Mouse (Mus musculus) telencephalon, adult 2 months (tissue): ENCODE data around the gene Trip12.
A peak's percentile ranks its signal among the peaks of the same experiment; 100 is the strongest.

Experiments used
- DNase-seq: peaks from one replicate; pipeline ENCODE4 v3.0.0-alpha.2; 2011; ENCODE audit warnings: low read depth, low spot score

Gene Trip12

DNA sequence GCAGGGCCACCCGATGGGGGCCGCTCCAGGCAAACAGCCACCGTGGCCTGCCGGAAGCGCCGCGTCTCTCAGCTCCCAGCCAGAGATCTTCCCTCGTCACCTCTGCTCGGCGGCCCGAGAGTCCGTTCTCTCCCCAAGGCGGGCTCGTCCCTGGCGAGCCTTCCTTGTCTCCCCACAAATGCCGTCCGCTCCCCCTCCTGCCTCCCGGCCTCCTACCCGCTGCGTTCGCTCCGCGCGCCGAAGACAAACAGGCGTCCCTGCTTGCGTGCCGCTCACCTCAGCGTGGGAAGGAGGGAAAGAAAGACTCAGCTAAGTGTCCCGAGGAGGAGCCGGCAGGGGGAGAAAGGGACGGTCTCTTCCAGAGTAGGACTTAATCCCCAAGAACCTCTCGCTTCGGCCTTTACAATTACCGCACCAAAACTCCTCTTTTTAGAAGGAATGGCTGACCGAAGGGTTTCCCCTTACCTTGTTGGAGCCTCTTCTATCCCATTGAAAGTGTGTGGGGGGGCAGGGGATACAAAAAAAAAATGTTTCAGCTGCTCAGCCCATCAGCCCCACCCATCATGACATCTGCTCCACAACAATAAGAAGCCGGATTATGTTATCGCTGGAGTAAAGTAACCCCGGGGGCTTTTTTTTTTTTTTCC is at the start of gene Trip12:
TSS of gene Trip12 (minus strand) at position 499 of the 647 bp plus-strand sequence.
- peak; percentile 26 for DNase-seq

DNA sequence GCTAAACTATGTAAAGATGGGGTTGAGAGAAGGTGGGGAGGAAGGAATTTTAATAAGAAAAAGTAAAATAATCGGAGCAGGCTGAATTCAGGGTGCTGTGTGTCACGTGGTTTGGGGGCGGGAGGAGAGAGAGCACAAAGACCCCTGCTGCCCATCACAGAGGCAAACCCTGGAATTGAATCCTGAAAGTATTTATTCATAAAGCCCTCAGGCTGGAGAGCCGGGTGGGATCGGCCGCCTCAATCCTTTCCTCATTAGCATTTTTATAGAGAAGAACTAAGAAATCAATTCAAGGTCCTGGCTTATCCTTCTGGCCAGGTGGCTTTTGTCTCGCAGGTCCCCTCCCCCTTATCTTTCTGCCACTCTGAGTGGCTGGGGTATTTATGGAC is 49.7 kb upstream of the Trip12 start:
- DNase-seq, result no peak

- no peak for DNase-seq
Observed at GRCm38 (mm10) chr1:84889330-84890004, 49.2 kb upstream of the Trip12 start.

DNA sequence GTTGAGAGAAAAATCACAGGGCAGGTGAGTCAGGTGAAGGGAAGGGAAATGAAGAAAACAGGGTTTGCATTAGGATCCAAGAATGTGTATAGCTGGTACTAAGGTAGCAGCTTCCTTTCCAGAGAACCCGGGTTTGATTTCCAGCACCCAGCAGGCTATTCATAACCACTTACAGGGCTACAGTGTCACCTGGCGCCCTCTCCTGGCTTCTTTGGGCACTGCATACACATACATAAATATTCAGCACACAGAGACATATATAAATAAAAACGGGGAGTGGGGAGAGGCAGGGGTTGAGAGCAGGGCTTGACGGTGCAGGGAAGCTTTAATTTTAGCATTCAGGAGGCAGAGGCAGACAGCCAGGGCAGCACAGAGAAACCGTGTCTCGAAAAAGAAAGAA is 45.6 kb upstream of the Trip12 start:
- DNase-seq, result no peak

- no peak for DNase-seq
Observed at GRCm38 (mm10) chr1:84885174-84885573, 44.9 kb upstream of the Trip12 start.

- no peak for DNase-seq
Observed at GRCm38 (mm10) chr1:84883889-84884288, 43.6 kb upstream of the Trip12 start.

DNA sequence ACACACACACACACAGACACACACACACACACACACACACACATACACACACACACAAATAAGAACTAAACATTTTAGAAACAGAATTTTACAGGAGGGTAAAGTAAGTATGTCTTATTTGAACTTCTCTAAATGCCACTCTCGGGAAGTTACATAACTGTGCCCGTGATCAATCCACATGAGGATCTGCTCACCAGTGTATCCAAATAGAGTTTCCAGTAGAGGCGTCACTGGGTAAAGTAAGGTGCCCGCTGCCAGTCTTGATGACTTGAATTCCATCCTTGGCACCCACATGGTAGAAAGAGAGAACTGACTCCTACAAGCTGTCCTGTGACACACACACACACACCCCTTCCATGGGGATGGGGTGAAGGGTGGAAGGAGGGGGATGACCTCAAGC is 42.6 kb upstream of the Trip12 start:
- peak; percentile 19 for DNase-seq

GRCm38 (mm10) chr1:84882066-84882532 is 41.8 kb upstream of the Trip12 start:
- no peak for DNase-seq

DNA sequence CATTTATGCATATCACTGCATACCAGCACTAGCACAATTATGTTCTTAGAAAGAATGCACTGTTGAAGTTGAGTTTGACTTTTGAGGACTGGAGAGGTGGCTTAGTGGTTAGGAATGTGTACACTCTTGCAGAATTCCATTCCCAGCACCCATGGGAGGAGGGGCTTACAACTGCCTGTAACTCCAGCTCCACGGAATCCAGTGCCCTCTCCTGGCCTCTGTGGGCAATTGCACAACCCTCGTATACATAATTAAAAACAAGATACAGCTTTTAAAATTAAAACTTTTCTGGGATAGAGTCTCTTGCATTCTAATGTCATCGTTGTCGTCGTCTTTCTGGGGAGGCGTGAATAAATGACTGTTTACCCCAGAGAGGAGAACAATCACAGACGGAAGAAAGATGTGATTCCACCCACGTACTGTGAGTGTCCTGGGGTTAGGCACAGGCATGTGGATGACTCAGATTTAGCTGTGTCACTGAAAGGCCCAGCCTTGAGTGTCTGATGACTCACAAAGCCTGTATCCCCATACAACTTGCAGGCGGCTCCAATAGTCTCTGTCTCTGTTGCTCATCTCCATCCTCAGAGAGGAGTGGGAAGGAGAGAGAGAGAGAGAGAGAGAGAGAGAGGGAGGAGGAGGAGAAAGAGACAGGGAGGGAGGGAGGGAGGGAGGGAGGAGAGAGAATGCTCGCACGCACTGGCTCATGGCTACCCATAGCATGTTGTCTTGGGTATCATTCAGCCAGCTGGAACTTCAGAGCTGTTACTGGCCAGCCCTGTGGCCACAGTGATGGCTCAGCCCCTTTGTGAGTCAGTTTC is 41.1 kb upstream of the Trip12 start:
- DNase-seq, result peak; percentile 65

DNA sequence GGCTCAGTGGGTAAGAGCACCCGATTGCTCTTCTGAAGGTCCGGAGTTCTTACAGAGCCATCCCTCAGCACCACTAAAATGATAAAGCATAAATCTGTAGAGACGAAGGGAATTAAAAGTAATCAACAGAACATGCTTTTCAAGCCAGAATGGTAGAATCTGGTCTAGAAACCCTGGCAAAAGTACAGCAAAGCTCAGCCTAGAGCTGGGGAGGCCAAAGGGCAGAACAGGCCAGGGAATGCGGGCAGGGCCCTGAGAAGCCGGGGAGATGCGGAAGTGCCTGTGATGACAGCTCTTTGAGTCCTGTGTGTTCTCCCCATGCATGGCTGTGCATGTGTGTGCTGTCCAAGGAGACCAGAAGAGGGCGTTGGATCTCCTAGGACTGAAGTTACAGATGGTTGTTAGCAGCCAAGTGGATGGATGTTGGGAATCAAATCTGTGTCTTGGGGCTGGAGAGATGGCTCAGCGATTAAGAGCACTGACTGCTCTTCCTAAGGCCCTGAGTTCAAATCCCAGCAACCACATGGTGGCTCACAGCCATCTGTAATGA is 39.3 kb upstream of the Trip12 start:
- DNase-seq, result no peak

GRCm38 (mm10) chr1:84877590-84877989 is 37.3 kb upstream of the Trip12 start:
- no peak for DNase-seq

DNA sequence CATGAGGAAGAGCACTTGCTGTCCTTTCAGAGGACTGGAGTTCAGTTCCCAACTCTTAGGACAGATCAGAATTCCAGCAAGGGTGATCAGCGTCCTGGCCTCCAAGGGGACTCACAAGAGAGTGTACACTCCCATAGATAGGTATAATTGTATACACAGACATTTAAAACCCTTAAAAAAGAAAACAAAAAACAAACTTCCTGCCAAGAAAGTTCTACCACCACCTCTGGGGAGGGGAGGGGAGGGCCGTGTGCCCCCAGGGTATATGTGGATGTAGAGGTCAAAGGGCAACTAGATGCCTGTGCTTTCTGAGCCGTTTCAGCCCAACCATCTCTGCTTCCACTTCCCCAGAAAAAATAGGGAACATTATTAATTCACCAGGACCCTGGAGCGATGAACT is 32.6 kb upstream of the Trip12 start:
- DNase-seq, result no peak

DNA sequence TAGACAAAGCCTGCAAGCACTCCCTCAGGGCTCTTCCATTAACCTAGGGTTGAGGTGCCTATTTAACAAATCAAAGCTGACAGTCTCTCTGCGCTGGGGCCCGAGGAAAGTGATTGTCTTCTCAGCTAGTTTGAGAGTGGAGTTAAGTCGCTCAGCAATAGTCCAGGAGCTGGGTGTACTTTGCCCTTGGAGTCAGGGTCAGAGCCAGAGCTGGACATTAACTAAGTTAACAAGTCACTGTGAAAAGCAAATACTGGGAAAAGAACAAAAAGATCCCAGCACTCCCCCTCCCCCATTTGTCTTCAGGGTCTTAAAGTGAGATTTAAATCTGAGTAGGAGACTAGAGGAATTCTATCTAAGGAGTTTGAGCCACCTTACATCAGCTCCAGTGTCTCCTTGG is 31.8 kb upstream of the Trip12 start:
- no peak for DNase-seq

- DNase-seq, result no peak
Observed at GRCm38 (mm10) chr1:84871131-84871530, 30.8 kb upstream of the Trip12 start.

- no peak for DNase-seq
Observed at GRCm38 (mm10) chr1:84869498-84869897, 29.2 kb upstream of the Trip12 start.

- no peak for DNase-seq
Observed at GRCm38 (mm10) chr1:84868841-84869240, 28.5 kb upstream of the Trip12 start.

- no peak for DNase-seq
Observed at GRCm38 (mm10) chr1:84868311-84868710, 28.0 kb upstream of the Trip12 start.

DNA sequence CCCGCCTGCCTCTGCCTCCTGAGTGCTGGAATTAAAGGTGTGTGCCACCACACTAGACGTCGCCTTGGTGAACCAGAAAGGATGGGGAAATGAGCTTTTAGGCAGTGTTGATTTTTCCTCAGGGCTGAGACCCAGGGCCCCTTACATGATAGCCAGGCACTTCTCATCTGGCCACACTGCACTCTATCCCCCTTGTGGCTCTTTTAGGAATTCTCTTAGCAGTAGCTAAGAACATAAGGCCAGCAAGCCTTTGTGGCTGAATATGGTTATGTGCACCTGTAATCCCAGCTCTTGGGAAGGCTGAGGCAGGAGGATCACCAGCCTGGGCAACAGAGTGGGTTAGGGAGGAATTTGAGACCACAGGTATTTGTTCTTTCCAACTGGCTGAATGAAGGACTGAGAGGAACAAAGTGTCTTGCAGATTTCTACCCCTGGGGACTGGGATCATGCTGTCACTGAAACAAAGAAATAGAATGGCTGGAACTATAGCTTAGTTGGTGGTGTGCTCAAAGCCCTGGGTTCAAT is 26.5 kb upstream of the Trip12 start:
- no peak for DNase-seq

DNA sequence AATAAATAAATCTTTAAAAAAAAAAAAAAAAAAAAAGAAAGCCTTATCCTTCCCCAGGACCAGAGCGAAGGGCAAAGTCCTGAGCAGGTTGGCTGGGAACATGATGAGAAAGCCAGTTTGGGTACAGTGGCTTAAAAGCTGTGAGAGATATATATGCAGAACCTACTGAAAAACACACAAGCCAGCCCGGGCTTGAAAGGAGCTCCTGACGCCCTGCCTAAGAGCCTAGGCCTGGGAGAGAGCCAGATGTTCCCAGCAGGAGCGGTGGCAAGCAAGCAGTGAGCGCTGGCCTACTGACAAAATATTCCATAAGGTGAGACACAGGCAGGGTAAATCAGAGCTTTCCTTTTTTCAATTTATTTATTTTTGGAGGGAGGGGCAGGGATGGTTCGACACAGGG is 25.9 kb upstream of the Trip12 start:
- no peak for DNase-seq

DNA sequence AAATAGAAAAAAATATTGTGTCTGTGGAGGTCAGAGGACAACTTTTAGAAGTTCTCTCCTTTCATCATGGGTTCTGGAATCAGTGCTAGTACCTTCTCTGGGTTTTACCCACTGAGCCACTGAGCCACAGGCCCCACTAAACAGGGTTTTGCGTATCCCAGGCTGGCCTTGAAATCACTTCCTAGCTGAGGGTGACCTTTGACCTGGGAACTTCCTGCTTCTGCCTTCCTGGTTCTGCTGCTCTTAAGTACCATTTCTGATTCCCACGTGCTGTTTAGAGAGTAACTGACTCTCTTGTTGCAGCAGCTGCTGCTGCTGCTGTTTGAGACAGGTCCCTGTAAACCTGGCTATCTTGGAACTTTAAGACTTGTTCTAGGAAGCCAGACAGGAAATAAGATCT is 24.3 kb upstream of the Trip12 start:
- no peak for DNase-seq

- no peak for DNase-seq
Observed at GRCm38 (mm10) chr1:84861255-84861630, 20.9 kb upstream of the Trip12 start.
